Mouse (Mus musculus) MEL (cell line): ENCODE measurements around the gene Zfand2a. TPM values are rescaled to one million over a fixed set of nuclear protein-coding genes. Genes with fewer than 3 reads are reported as not detected.
A peak's percentile ranks its signal among the peaks of the same experiment; 100 is the strongest.

Experiments used
- DNase-seq: peaks from one replicate; pipeline ENCODE4 v3.0.0; 2011; ENCODE audit warnings: low read depth, low spot score
- H3K27ac ChIP-seq: 2 replicates; pipeline ENCODE4 v1.5.1; 2012; ENCODE audit warnings: low read depth, mild to moderate bottlenecking, control low read depth, low read length, moderate library complexity; ENCODE audit not compliant: control insufficient read depth
- H3K27me3 ChIP-seq, 2 experiments: fragments of 150-350 bp in 1 of 2; sonication (generic) in 1 of 2; 2 replicates each; pipeline ENCODE4 v1.6.1; 2012; ENCODE audit warnings: low read length in 2 of 2, mild to moderate bottlenecking in 2 of 2, improper control_type of control experiment in 1 of 2, moderate library complexity in 1 of 2; ENCODE audit not compliant: insufficient read depth in 2 of 2, control insufficient read depth in 1 of 2
- H3K36me3 ChIP-seq, 2 experiments: 2 replicates each; pipeline ENCODE4 v1.6.1; 2012 to 2014; ENCODE audit warnings: low read length in 2 of 2, improper control_type of control experiment in 1 of 2, inconsistent platforms in 1 of 2, mild to moderate bottlenecking in 1 of 2; ENCODE audit not compliant: insufficient read depth in 2 of 2, control insufficient read depth in 1 of 2
- H3K4me1 ChIP-seq, 2 experiments: fragments of 150-350 bp in 1 of 2; sonication (generic) in 1 of 2; 2 replicates each; pipeline ENCODE4 v1.6.1; 2012; ENCODE audit warnings: low read length in 2 of 2, improper control_type of control experiment in 1 of 2, mild to moderate bottlenecking in 1 of 2; ENCODE audit not compliant: insufficient read depth in 2 of 2, control insufficient read depth in 1 of 2
- H3K4me3 ChIP-seq, 2 experiments: fragments of 150-350 bp in 1 of 2; sonication (generic) in 1 of 2; 2 replicates each; pipeline ENCODE4 v1.5.1; 2012; ENCODE audit warnings: low read depth in 2 of 2, low read length in 2 of 2, mild to moderate bottlenecking in 2 of 2, moderate library complexity in 2 of 2, control low read depth in 1 of 2, improper control_type of control experiment in 1 of 2; ENCODE audit not compliant: control insufficient read depth in 1 of 2, insufficient read depth in 1 of 2
- H3K79me2 ChIP-seq: 2 replicates; pipeline ENCODE4 v1.6.1; 2012; ENCODE audit warnings: mild to moderate bottlenecking, low read length, moderate library complexity; ENCODE audit not compliant: control insufficient read depth, poor library complexity, insufficient read depth
- H3K9ac ChIP-seq: 2 replicates; pipeline ENCODE4 v1.6.1; 2012; ENCODE audit warnings: low read depth, mild to moderate bottlenecking, control low read depth, low read length, moderate library complexity; ENCODE audit not compliant: control insufficient read depth, poor library complexity, severe bottlenecking
- H3K9me3 ChIP-seq: fragments of 150-350 bp; sonication (generic); replicated peaks from 2 replicates; pipeline ENCODE4 v1.6.1; 2012; ENCODE audit warnings: mild to moderate bottlenecking, low read length, improper control_type of control experiment, moderate library complexity; ENCODE audit not compliant: insufficient read depth
- BHLHE40 ChIP-seq: IDR thresholded peaks from 2 replicates; pipeline ENCODE4 v1.6.1; 2012; ENCODE audit warnings: low read depth, mild to moderate bottlenecking, inconsistent platforms, low read length, improper control_type of control experiment, borderline replicate concordance
- CHD1 ChIP-seq: IDR thresholded peaks from 2 replicates; pipeline ENCODE4 v1.6.1; 2012; ENCODE audit warnings: low read depth, mild to moderate bottlenecking, inconsistent platforms, low read length, improper control_type of control experiment
- CHD2 ChIP-seq: IDR thresholded peaks from 2 replicates; pipeline ENCODE4 v1.6.1; 2011; ENCODE audit warnings: low read length, improper control_type of control experiment
- CTCF ChIP-seq, 3 experiments: IDR thresholded peaks in 2 of 3; conservative IDR thresholded peaks in 1 of 3; 2 replicates each; pipeline ENCODE4 v1.5.1; 2011 to 2012; ENCODE audit warnings: low read length in 3 of 3, low read depth in 2 of 3, mild to moderate bottlenecking in 2 of 3, improper control_type of control experiment in 1 of 3, inconsistent platforms in 1 of 3, mixed read lengths in 1 of 3, moderate library complexity in 1 of 3; ENCODE audit not compliant: control insufficient read depth in 1 of 3, insufficient read depth in 1 of 3, poor library complexity in 1 of 3, severe bottlenecking in 1 of 3
- ELF1 ChIP-seq: IDR thresholded peaks from 2 replicates; pipeline ENCODE4 v1.6.1; 2014; ENCODE audit warnings: low read depth, mild to moderate bottlenecking, inconsistent platforms, low read length, improper control_type of control experiment, moderate library complexity
- EP300 ChIP-seq, 2 experiments: IDR thresholded peaks; 2 replicates each; pipeline ENCODE4 v1.6.1; 2011; ENCODE audit warnings: improper control_type of control experiment in 2 of 2, low read length in 2 of 2, low read depth in 1 of 2, mild to moderate bottlenecking in 1 of 2
- ETS1 ChIP-seq: IDR thresholded peaks from 2 replicates; pipeline ENCODE4 v1.6.1; 2012; ENCODE audit warnings: low read depth, mild to moderate bottlenecking, inconsistent platforms, low read length, improper control_type of control experiment, moderate library complexity
- GABPA ChIP-seq: IDR thresholded peaks from 2 replicates; pipeline ENCODE4 v1.6.1; 2012; ENCODE audit warnings: low read depth, mild to moderate bottlenecking, inconsistent platforms, low read length, improper control_type of control experiment, moderate library complexity
- HCFC1 ChIP-seq: IDR thresholded peaks from 2 replicates; pipeline ENCODE4 v1.6.1; 2012; ENCODE audit warnings: low read depth, mild to moderate bottlenecking, inconsistent platforms, low read length, improper control_type of control experiment, moderate library complexity
- JUND ChIP-seq: IDR thresholded peaks from 2 replicates; pipeline ENCODE4 v1.6.1; 2011; ENCODE audit warnings: low read depth, mild to moderate bottlenecking, improper control_type of control experiment, low read length
- KAT2A ChIP-seq: conservative IDR thresholded peaks from 2 replicates; pipeline ENCODE4 v1.6.1; 2012; ENCODE audit warnings: low read depth, low read length, improper control_type of control experiment, inconsistent platforms
- MAFK ChIP-seq: IDR thresholded peaks from 2 replicates; pipeline ENCODE4 v1.6.1; 2011; ENCODE audit warnings: low read depth, mild to moderate bottlenecking, low read length, improper control_type of control experiment, borderline replicate concordance
- MAX ChIP-seq: IDR thresholded peaks from 2 replicates; pipeline ENCODE4 v1.6.1; 2011; ENCODE audit warnings: low read length, improper control_type of control experiment
- MAZ ChIP-seq: IDR thresholded peaks from 2 replicates; pipeline ENCODE4 v1.6.1; 2012; ENCODE audit warnings: low read depth, mild to moderate bottlenecking, inconsistent platforms, low read length, improper control_type of control experiment
- MXI1 ChIP-seq: IDR thresholded peaks from 2 replicates; pipeline ENCODE4 v1.6.1; 2011; ENCODE audit warnings: mild to moderate bottlenecking, low read depth, low read length, improper control_type of control experiment
- MYC ChIP-seq: IDR thresholded peaks from 2 replicates; pipeline ENCODE4 v1.6.1; 2011; ENCODE audit warnings: low read depth, mild to moderate bottlenecking, low read length, improper control_type of control experiment, moderate library complexity
- NELFE ChIP-seq: IDR thresholded peaks from 2 replicates; pipeline ENCODE4 v1.6.1; 2011; ENCODE audit warnings: low read depth, low read length, improper control_type of control experiment
- NRF1 ChIP-seq: IDR thresholded peaks from 2 replicates; pipeline ENCODE4 v1.6.1; 2014; ENCODE audit warnings: low read depth, mild to moderate bottlenecking, inconsistent platforms, low read length, improper control_type of control experiment, moderate library complexity; ENCODE audit not compliant: poor library complexity, insufficient read depth, severe bottlenecking
- POLR2A ChIP-seq, 2 experiments: IDR thresholded peaks; 2 replicates each; pipeline ENCODE4 v1.6.1; 2011 to 2012; ENCODE audit warnings: low read length in 2 of 2, mild to moderate bottlenecking in 2 of 2, control low read depth in 1 of 2, improper control_type of control experiment in 1 of 2, low read depth in 1 of 2, moderate library complexity in 1 of 2; ENCODE audit not compliant: control insufficient read depth in 1 of 2, insufficient read depth in 1 of 2, poor library complexity in 1 of 2
- POLR2AphosphoS2 ChIP-seq: IDR thresholded peaks from 2 replicates; pipeline ENCODE4 v1.6.1; 2011; ENCODE audit warnings: low read length, improper control_type of control experiment
- RCOR1 ChIP-seq: IDR thresholded peaks from 2 replicates; pipeline ENCODE4 v1.6.1; 2012; ENCODE audit warnings: low read depth, mild to moderate bottlenecking, inconsistent platforms, low read length, improper control_type of control experiment
- SIN3A ChIP-seq: IDR thresholded peaks from 2 replicates; pipeline ENCODE4 v1.6.1; 2012; ENCODE audit warnings: low read length, improper control_type of control experiment, inconsistent platforms
- TAL1 ChIP-seq: IDR thresholded peaks from 2 replicates; pipeline ENCODE4 v1.6.1; 2012; ENCODE audit warnings: mild to moderate bottlenecking, inconsistent platforms, low read length, moderate library complexity, mixed read lengths
- TBP ChIP-seq: IDR thresholded peaks from 2 replicates; pipeline ENCODE4 v1.8.0; 2011; ENCODE audit warnings: low read depth, low read length, improper control_type of control experiment
- TCF12 ChIP-seq: IDR thresholded peaks from 2 replicates; pipeline ENCODE4 v1.6.1; 2014; ENCODE audit warnings: low read depth, mild to moderate bottlenecking, inconsistent platforms, low read length, improper control_type of control experiment, moderate library complexity
- USF1 ChIP-seq: IDR thresholded peaks from 2 replicates; pipeline ENCODE4 v1.6.1; 2014; ENCODE audit warnings: low read depth, mild to moderate bottlenecking, inconsistent platforms, low read length, improper control_type of control experiment, moderate library complexity
- ZKSCAN1 ChIP-seq: IDR thresholded peaks from 2 replicates; pipeline ENCODE4 v1.6.1; 2012; ENCODE audit warnings: low read depth, mild to moderate bottlenecking, inconsistent platforms, low read length, improper control_type of control experiment, moderate library complexity
- polyA plus RNA-seq, 2 experiments: library from polyadenylated mRNA; stranded (reverse) in 1 of 2; unstranded in 1 of 2; fragments of >175 nt in 1 of 2; fragments of >200 nt in 1 of 2; gene quantifications; 2 replicates each; pipeline versions ENCODE4 v1.2.1 to v1.2.4; 2012; ENCODE audit warnings: low replicate concordance in 2 of 2, low read depth in 1 of 2; ENCODE audit not compliant: insufficient read length in 2 of 2, insufficient read depth in 1 of 2, missing spikeins in 1 of 2
- total RNA-seq: library from RNA; depleted of rRNA; stranded (reverse); fragments of 300-350 nt; gene quantifications from 2 replicates; pipeline ENCODE4 v1.2.3, GENCODE M21; 2012

Gene Zfand2a
- total and polyA plus RNA-seq, 3 experiments = 13.8 to 15.3 TPM; not detected in 1

DNA sequence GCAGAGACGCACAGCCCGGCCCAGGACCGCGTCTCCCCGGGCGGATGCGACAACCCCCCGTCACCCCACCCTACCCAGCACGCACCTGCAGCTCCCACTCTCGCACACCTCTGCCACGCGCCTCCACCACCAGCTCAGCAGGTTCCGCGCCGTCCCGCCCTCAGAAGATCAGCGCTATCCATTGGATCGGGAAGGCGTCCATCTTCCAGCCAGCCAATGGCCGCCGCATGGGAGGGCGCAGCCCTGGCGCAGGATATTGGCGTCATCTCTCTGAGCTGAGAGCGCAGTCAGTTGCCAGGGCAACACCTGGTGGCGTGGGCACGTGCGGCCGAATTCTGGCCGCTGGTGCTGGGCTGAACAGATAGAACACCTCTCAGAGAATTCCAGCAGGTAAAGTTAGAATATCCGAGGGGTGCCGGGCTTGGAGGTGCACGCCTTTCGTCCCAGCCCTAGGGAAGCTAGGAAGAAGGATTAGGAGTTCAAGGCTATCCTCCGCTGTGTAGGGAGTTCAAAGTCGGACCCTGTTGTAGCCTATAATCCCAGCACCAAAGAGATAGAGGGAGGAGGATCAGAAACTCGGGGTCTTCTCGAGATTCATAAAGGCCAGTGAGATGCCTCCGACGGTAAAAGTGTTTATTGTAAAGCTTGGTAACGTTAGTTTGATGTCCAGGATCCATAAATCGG is 23.8 kb downstream of the Zfand2a start, which contains the start of gene 3110082I17Rik:
Gene 3110082I17Rik, minus strand, starts transcription at position 144 of the 684 bp plus-strand sequence.
- Histone ChIP-seq H3K9ac (peak within 1 kb of the TSS; percentile 77), H3K4me3 (peak within 1 kb of the TSS; percentile 79 to 98), H3K27me3 (no peaks in the 10 kb centered on the region), H3K79me2 (peaks cover 11% of the 10 kb centered on the region), H3K36me3 (peaks cover 0 to 6% of the 10 kb centered on the region in 2 experiments; a peak in 3 of 4 replicates), H3K27ac (0 out of 2 replicates have a peak within 1 kb of the TSS, but pooled peaks have one; percentile 21), H3K4me1 (peaks cover 7 to 10% of the 10 kb centered on the region in 2 experiments), H3K9me3 (no peaks in the 10 kb centered on the region)
- TF ChIP-seq CTCF (IDR thresholded peaks at IDR 0.05 in 2 of 3, conservative IDR thresholded peaks at IDR 0.05 in 1 of 3; ENCODE audit: control insufficient read depth in 1 of 3, insufficient read depth in 1 of 3, low read depth in 2 of 3, low read length in 3 of 3, poor library complexity in 1 of 3, severe bottlenecking in 1 of 3) = no peak
- no peak for TF ChIP-seq ZKSCAN1
- peak; percentile 63; the same call in 1 of the 2 replicates for TF ChIP-seq MAFK
- TF ChIP-seq TCF12 = peak; percentile 31; the same call in 1 of the 2 replicates
- TF ChIP-seq ETS1 = 0 out of 2 replicates have a peak, but pooled peaks have one; percentile 6
- TF ChIP-seq MAX = peak; percentile 98
- TF ChIP-seq MYC = peak; percentile 98
- TF ChIP-seq KAT2A = peak; percentile 62; the same call in 1 of the 2 replicates
- peak; percentile 56; the same call in 1 of the 2 replicates for TF ChIP-seq TBP
- no peak for TF ChIP-seq CHD1
- no peak for TF ChIP-seq RCOR1
- TF ChIP-seq POLR2A (IDR thresholded peaks at IDR 0.05; ENCODE audit: control insufficient read depth in 1 of 2, insufficient read depth in 1 of 2, low read depth in 1 of 2, low read length in 2 of 2, poor library complexity in 1 of 2) = peak; percentile 68 to 81
- peak; percentile 88 for TF ChIP-seq USF1
- TF ChIP-seq NELFE = peak; percentile 81
- TF ChIP-seq BHLHE40 = peak; percentile 99
- TF ChIP-seq POLR2AphosphoS2 = peak; percentile 74; the same call in 1 of the 2 replicates
- peak; percentile 93 for TF ChIP-seq HCFC1
- peak; percentile 80 for TF ChIP-seq ELF1
- TF ChIP-seq SIN3A = peak; percentile 100
- peak; percentile 87 for TF ChIP-seq CHD2
- peak; percentile 46; the same call in 1 of the 2 replicates for TF ChIP-seq NRF1
- TF ChIP-seq GABPA = no peak
- TF ChIP-seq MXI1 = peak; percentile 100
- TF ChIP-seq MAZ = peak; percentile 61; the same call in 1 of the 2 replicates
- TF ChIP-seq JUND = no peak
- TF ChIP-seq EP300 (IDR thresholded peaks at IDR 0.05; ENCODE audit: low read depth in 1 of 2, low read length in 2 of 2) = no peak
- TF ChIP-seq TAL1 = no peak
- peak; percentile 98 for DNase-seq
